Mouse (Mus musculus): ENCODE measurements around the gene Efs. TPM values are rescaled to one million over a fixed set of nuclear protein-coding genes. Genes with fewer than 3 reads are reported as not detected.

Gene Efs
- polyA plus RNA-seq, 1 experiment from 2014 or later = 1.5 TPM

GRCm38 (mm10) chr14:54935904-54936830, 10.2 kb upstream of the Efs start, which contains the start of gene Cmtm5:
Cmtm5 (plus strand) TSS chr14:54936261.
- Histone ChIP-seq H3K27me3 (replicated peaks) (peaks cover 47% of the 10 kb centered on the region), H3K4me1 (no peaks in the 10 kb centered on the region), H3K9ac (no peak within 1 kb of the TSS), H3K4me3 (no peak within 1 kb of the TSS), H3K4me2 (no peak within 1 kb of the TSS), H3K36me3 (no peaks in the 10 kb centered on the region), H3K9me3 (replicated peaks) (no peaks in the 10 kb centered on the region), H3K27ac (no peak within 1 kb of the TSS)
- no peak for ATAC-seq
- WGBS (ENCODE audit: insufficient replicate concordance) = 35% methylated on average over 8 of the region's 8 CpGs

- Histone ChIP-seq H3K4me2 (no peak within 1 kb of the TSS), H3K27me3 (replicated peaks) (peaks cover 60% of the 10 kb centered on the region), H3K4me3 (no peak within 1 kb of the TSS), H3K27ac (no peak within 1 kb of the TSS), H3K36me3 (no peaks in the 10 kb centered on the region), H3K9me3 (replicated peaks) (no peaks in the 10 kb centered on the region), H3K9ac (no peak within 1 kb of the TSS), H3K4me1 (no peaks in the 10 kb centered on the region)
- WGBS (ENCODE audit: insufficient replicate concordance) = 43% methylated on average over 6 of the region's 6 CpGs
- ATAC-seq = no peak
Measured at GRCm38 (mm10) chr14:54932645-54933150, 6.8 kb upstream of the Efs start, which contains the start of gene Il25. Il25 (plus strand) TSS chr14:54932695.

GRCm38 (mm10) chr14:54930431-54930830, 4.5 kb upstream of the Efs start:
- H3K4me2 ChIP-seq = no peak overlapping the region
- no peak for ATAC-seq
- no peaks in the 10 kb centered on the region for H3K9me3 ChIP-seq (replicated peaks)
- WGBS (ENCODE audit: insufficient replicate concordance) = 6% methylated on average over 2 of the region's 2 CpGs
- H3K27ac ChIP-seq = no peak overlapping the region
- no peak overlapping the region for H3K4me3 ChIP-seq
- peaks cover 69% of the 10 kb centered on the region for H3K27me3 ChIP-seq (replicated peaks)
- H3K36me3 ChIP-seq = no peaks in the 10 kb centered on the region
- no peak overlapping the region for H3K9ac ChIP-seq
- H3K4me1 ChIP-seq = peaks cover 12% of the 10 kb centered on the region

- H3K4me1 ChIP-seq = peaks cover 18% of the 10 kb centered on the region
- H3K36me3 ChIP-seq = no peaks in the 10 kb centered on the region
- WGBS (ENCODE audit: insufficient replicate concordance) = 61% methylated on average over 5 of the region's 5 CpGs
- H3K4me3 ChIP-seq = no peak overlapping the region
- no peak overlapping the region for H3K4me2 ChIP-seq
- no peak overlapping the region for H3K9ac ChIP-seq
- no peak overlapping the region for H3K27ac ChIP-seq
- no peaks in the 10 kb centered on the region for H3K9me3 ChIP-seq (replicated peaks)
- no peak for ATAC-seq
- peaks cover 69% of the 10 kb centered on the region for H3K27me3 ChIP-seq (replicated peaks)
Measured at GRCm38 (mm10) chr14:54929801-54930200, 3.9 kb upstream of the Efs start.

- Histone ChIP-seq H3K4me1 (peaks cover 30% of the 10 kb centered on the region), H3K27ac (no peak overlapping the region), H3K36me3 (no peaks in the 10 kb centered on the region), H3K9me3 (replicated peaks) (no peaks in the 10 kb centered on the region), H3K27me3 (replicated peaks) (peaks cover 88% of the 10 kb centered on the region), H3K4me2 (peak overlapping the region; percentile 69; the same call in 1 of the 2 replicates), H3K4me3 (no peak overlapping the region), H3K9ac (no peak overlapping the region)
- ATAC-seq = no peak
- WGBS (ENCODE audit: insufficient replicate concordance) = 25% methylated on average over 7 of the region's 7 CpGs
Measured at GRCm38 (mm10) chr14:54927296-54927695, 1.4 kb upstream of the Efs start.

GRCm38 (mm10) chr14:54926401-54927158, 654 bp upstream of the Efs start:
- 1% methylated on average over 46 of the region's 58 CpGs for WGBS (ENCODE audit: insufficient replicate concordance)

GRCm38 (mm10) chr14:54924641-54925348, 1.1 kb downstream of the Efs start:
- 0 out of 2 replicates have a peak overlapping the region, but pooled peaks have one; percentile 46 for H3K27ac ChIP-seq
- peaks cover 30% of the 10 kb centered on the region for H3K4me1 ChIP-seq
- peaks cover 93% of the 10 kb centered on the region for H3K27me3 ChIP-seq (replicated peaks)
- peak; percentile 87 for ATAC-seq
- H3K36me3 ChIP-seq = no peaks in the 10 kb centered on the region
- H3K9ac ChIP-seq = no peak overlapping the region
- 43% methylated on average over 7 of the region's 7 CpGs for WGBS (ENCODE audit: insufficient replicate concordance)
- H3K9me3 ChIP-seq (replicated peaks) = no peaks in the 10 kb centered on the region
- 0 out of 2 replicates have a peak overlapping the region, but pooled peaks have one; percentile 12 for H3K4me3 ChIP-seq
- peak overlapping the region; percentile 69 for H3K4me2 ChIP-seq

More at GRCm38 (mm10) chr14:54926401-54927158, 654 bp upstream of the Efs start:
- Histone ChIP-seq H3K4me1 (peaks cover 30% of the 10 kb centered on the region), H3K36me3 (no peaks in the 10 kb centered on the region), H3K9ac (peak overlapping the region; percentile 49; the same call in 1 of the 2 replicates), H3K9me3 (replicated peaks) (no peaks in the 10 kb centered on the region), H3K27ac (0 out of 2 replicates have a peak overlapping the region, but pooled peaks have one; percentile 46), H3K4me2 (peak overlapping the region; percentile 69), H3K4me3 (peak overlapping the region; percentile 45), H3K27me3 (replicated peaks) (peaks cover 92% of the 10 kb centered on the region)
- no peak for ATAC-seq

GRCm38 (mm10) chr14:54920076-54920685, 5.7 kb downstream of the Efs start:
- 75% methylated on average over 16 of the region's 16 CpGs for WGBS (ENCODE audit: insufficient replicate concordance)
- Histone ChIP-seq H3K36me3 (no peaks in the 10 kb centered on the region), H3K4me2 (no peak overlapping the region), H3K27ac (no peak overlapping the region), H3K9me3 (replicated peaks) (no peaks in the 10 kb centered on the region), H3K4me3 (no peak overlapping the region), H3K27me3 (replicated peaks) (peaks cover 74% of the 10 kb centered on the region), H3K4me1 (peaks cover 15% of the 10 kb centered on the region), H3K9ac (no peak overlapping the region)
- no peak for ATAC-seq

GRCm38 (mm10) chr14:54913343-54913742, 12.6 kb downstream of the Efs start:
- Histone ChIP-seq H3K9me3 (replicated peaks) (no peaks in the 10 kb centered on the region), H3K4me1 (peaks cover 12% of the 10 kb centered on the region), H3K4me2 (peak overlapping the region; percentile 82), H3K36me3 (no peaks in the 10 kb centered on the region), H3K4me3 (peak overlapping the region; percentile 62), H3K9ac (no peak overlapping the region), H3K27ac (no peak overlapping the region), H3K27me3 (replicated peaks) (peaks cover 78% of the 10 kb centered on the region)
- ATAC-seq = no peak
- 19% methylated on average over 10 of the region's 10 CpGs for WGBS (ENCODE audit: insufficient replicate concordance)

GRCm38 (mm10) chr14:54912886-54913285, 13.0 kb downstream of the Efs start, which contains the start of gene Slc22a17:
Slc22a17 (minus strand) TSS chr14:54913132.
- 2% methylated on average over 28 of the region's 28 CpGs for WGBS (ENCODE audit: insufficient replicate concordance)
- peak within 1 kb of the TSS; percentile 59 for H3K9ac ChIP-seq
- H3K27ac ChIP-seq = no peak within 1 kb of the TSS
- H3K27me3 ChIP-seq (replicated peaks) = peaks cover 78% of the 10 kb centered on the region
- H3K36me3 ChIP-seq = no peaks in the 10 kb centered on the region
- peak within 1 kb of the TSS; percentile 82 for H3K4me2 ChIP-seq
- ATAC-seq = 0 out of 2 replicates have a peak, but pooled peaks have one; percentile 32
- peak within 1 kb of the TSS; percentile 62 for H3K4me3 ChIP-seq
- H3K9me3 ChIP-seq (replicated peaks) = no peaks in the 10 kb centered on the region
- H3K4me1 ChIP-seq = peaks cover 12% of the 10 kb centered on the region

All from liver, embryonic 12.5 days (tissue).